Mouse (Mus musculus) spleen, adult 2 months (tissue): ENCODE measurements around the gene Ifi207.

Experiments
- CTCF ChIP-seq: fragments of 200-500 bp; IDR thresholded peaks from 2 replicates; pipeline ENCODE4 v1.5.1; 2011; ENCODE audit warnings: mild to moderate bottlenecking, inconsistent platforms; ENCODE audit not compliant: insufficient read depth, insufficient read length, insufficient replicate concordance; ENCODE audit errors: extremely low read depth
- POLR2A ChIP-seq: fragments of 200-500 bp; IDR thresholded peaks from 2 replicates; pipeline ENCODE4 v1.6.1; 2011; ENCODE audit warnings: low read depth, low read length, inconsistent platforms

GRCm38 (mm10) chr1:173733219-173733618 lies 8.3 kb downstream of the Ifi207 start:
- TF ChIP-seq CTCF (no peak), POLR2A (no peak)
